8 mouse cellular contexts compared by ENCODE assay signal in genomic region chr7:114922155-114922554, GRCm38 (mm10).
A peak's percentile ranks its signal among the peaks of the same experiment; 100 is the strongest.
DNase-seq lines count a peak whose midpoint lies in the region; ATAC-seq lines count a peak whose summit lies in the region.

No protein-coding gene starts in this region.

- peak; percentile 80 for DNase-seq in adrenal gland, postnatal 10 days
- peak; percentile 84 for DNase-seq in gastrocnemius, postnatal 10 days
- DNase-seq in intestine, embryonic 14.5 days (ENCODE audit: low spot score) = peak; percentile 82
- DNase-seq in left cerebral cortex, adult 8-10 months (ENCODE audit: low spot score in 2 of 2) = peak; percentile 23 to 56
- peak; percentile 97 for DNase-seq in midbrain, embryonic 11.5 days (ENCODE audit: low spot score, missing footprints)
- peak; percentile 16 to 71 for DNase-seq in spleen, postnatal 10 days (ENCODE audit: low spot score in 2 of 2)

- no peak overlapping the region for H3K9ac ChIP-seq in intestine, embryonic 14.5 days (ENCODE audit: low read length)
- H3K9ac ChIP-seq in midbrain, embryonic 11.5 days (ENCODE audit: low read length) = no peak overlapping the region

- ATAC-seq in common myeloid progenitor, adult 5-6 weeks (replicated peaks; ENCODE audit: low read depth, poor library complexity, severe bottlenecking) = peak; percentile 90
- ATAC-seq in intestine, embryonic 14.5 days (replicated peaks; ENCODE audit: low FRiP score, low TSS enrichment, low read depth) = 0 out of 2 replicates have a peak, but pooled peaks have one; percentile 55
- ATAC-seq in midbrain, embryonic 11.5 days (ENCODE audit: low FRiP score) = peak; percentile 74
- ATAC-seq in activated CD4-positive, CD25-positive, alpha-beta regulatory T cell, adult 4 months = no peak

- no peak overlapping the region for H3K27ac ChIP-seq in intestine, embryonic 14.5 days (ENCODE audit: low read depth)
- H3K27ac ChIP-seq in midbrain, embryonic 11.5 days (ENCODE audit: low read depth, low read length) = no peak overlapping the region

- WGBS in intestine, embryonic 14.5 days = 11% methylated on average over 3 of the region's 3 CpGs
- 8% methylated on average over 3 of the region's 3 CpGs for WGBS in midbrain, embryonic 11.5 days

- no peaks in the 10 kb centered on the region for H3K4me1 ChIP-seq in intestine, embryonic 14.5 days (replicated peaks; ENCODE audit: control insufficient read depth, insufficient read depth, low read length)
- H3K4me1 ChIP-seq in midbrain, embryonic 11.5 days (ENCODE audit: control insufficient read depth, insufficient read depth, low read length) = no peaks in the 10 kb centered on the region

- H3K9me3 ChIP-seq in intestine, embryonic 14.5 days (ENCODE audit: control insufficient read depth, low read length) = no peaks in the 10 kb centered on the region
- H3K9me3 ChIP-seq in midbrain, embryonic 11.5 days (ENCODE audit: control insufficient read depth, low read length) = no peaks in the 10 kb centered on the region

- no peak overlapping the region for H3K4me3 ChIP-seq in intestine, embryonic 14.5 days (ENCODE audit: low read depth, low read length)
- no peak overlapping the region for H3K4me3 ChIP-seq in midbrain, embryonic 11.5 days (ENCODE audit: low read depth, low read length)

- H3K36me3 ChIP-seq in intestine, embryonic 14.5 days (ENCODE audit: control insufficient read depth, insufficient read depth, low read length) = no peaks in the 10 kb centered on the region
- no peaks in the 10 kb centered on the region for H3K36me3 ChIP-seq in midbrain, embryonic 11.5 days (ENCODE audit: control insufficient read depth, insufficient read depth, low read length)

- no peak overlapping the region for H3K4me2 ChIP-seq in intestine, embryonic 14.5 days (ENCODE audit: low read length)
- no peak overlapping the region for H3K4me2 ChIP-seq in midbrain, embryonic 11.5 days

- no peaks in the 10 kb centered on the region for H3K27me3 ChIP-seq in intestine, embryonic 14.5 days (replicated peaks; ENCODE audit: control insufficient read depth, insufficient read depth, low read length)
- H3K27me3 ChIP-seq in midbrain, embryonic 11.5 days (ENCODE audit: control insufficient read depth, insufficient read depth, low read length) = no peaks in the 10 kb centered on the region

Comparison
In these comparisons a context has a peak if more than half of its experiments do, and no peak if none do; other contexts are left out.
1. DNase-seq: peak in every context shown above with its lines; median percentile 97 in midbrain, embryonic 11.5 days; 84 in gastrocnemius, postnatal 10 days; 82 in intestine, embryonic 14.5 days; 80 in adrenal gland, postnatal 10 days; 44 in spleen, postnatal 10 days; 40 in left cerebral cortex, adult 8-10 months.